Mouse (Mus musculus) forebrain, embryonic 16.5 days (tissue): ENCODE measurements around the gene Tsg101. TPM values are rescaled to one million over a fixed set of nuclear protein-coding genes. Genes with fewer than 3 reads are reported as not detected.

ENCODE experiments used
- ATAC-seq: fragments of 200-750 bp; cut with Nextera tagmentation; 2 replicates; pipeline ENCODE4 v1.8.0; 2017; ENCODE audit warnings: mild to moderate bottlenecking, moderate library complexity
- H3K27ac ChIP-seq: fragments of 300-500 bp; sonication (generic); 2 replicates; pipeline ENCODE4 v1.5.1; 2014; ENCODE audit warnings: low read length, control low read depth
- H3K27me3 ChIP-seq: fragments of 300-500 bp; sonication (generic); replicated peaks from 2 replicates; pipeline ENCODE4 v1.6.1; 2014; ENCODE audit warnings: low read length; ENCODE audit not compliant: control insufficient read depth, insufficient read depth
- H3K36me3 ChIP-seq: fragments of 300-500 bp; sonication (generic); 2 replicates; pipeline ENCODE4 v1.6.1; 2014; ENCODE audit not compliant: control insufficient read depth, insufficient read depth
- H3K4me1 ChIP-seq: fragments of 300-500 bp; sonication (generic); replicated peaks from 2 replicates; pipeline ENCODE4 v1.6.1; 2014; ENCODE audit warnings: low read length; ENCODE audit not compliant: control insufficient read depth, insufficient read depth
- H3K4me2 ChIP-seq: fragments of 300-500 bp; sonication (generic); 2 replicates; pipeline ENCODE4 v1.6.1; 2014; ENCODE audit warnings: mild to moderate bottlenecking, low read length, control low read depth
- H3K4me3 ChIP-seq: fragments of 300-500 bp; sonication (generic); replicated peaks from 2 replicates; pipeline ENCODE4 v1.5.1; 2014; ENCODE audit warnings: mild to moderate bottlenecking, low read length, control low read depth
- H3K9ac ChIP-seq: fragments of 300-500 bp; sonication (generic); replicated peaks from 2 replicates; pipeline ENCODE4 v1.6.1; 2014; ENCODE audit warnings: low read depth, low read length, control low read depth
- H3K9me3 ChIP-seq: fragments of 300-500 bp; sonication (generic); 2 replicates; pipeline ENCODE4 v1.6.1; 2016; ENCODE audit warnings: low read length; ENCODE audit not compliant: control insufficient read depth
- WGBS: fragments of 180-500 bp; shearing (Covaris S2); extraction: QIAGEN DNeasy Blood & Tissue Kit; methylation state at CpG from one replicate; pipeline ENCODE4 v1.1.7; 2014; 5-methylcytosine and 5-hydroxymethylcytosine counted together
- polyA plus RNA-seq: library from polyadenylated mRNA; unstranded; fragments of >200 nt; fragmentation: Nextera tagmentation; extraction: Ambion mirVana; gene quantifications from 2 replicates; pipeline ENCODE4 v1.2.1, GENCODE M21; 2015

Tsg101 gene
- polyA plus RNA-seq, 1 experiment from 2014 or later: 426 TPM

GRCm38 (mm10) chr7:46842278-46842677 is 77.5 kb downstream of the Tsg101 start:
- no peak for ATAC-seq
- Histone ChIP-seq H3K4me3 (no peak overlapping the region), H3K4me1 (peaks cover 37% of the 10 kb centered on the region), H3K9ac (no peak overlapping the region), H3K36me3 (no peaks in the 10 kb centered on the region), H3K27me3 (no peaks in the 10 kb centered on the region; the same call in 1 of the 2 replicates), H3K27ac (no peak overlapping the region), H3K4me2 (no peak overlapping the region), H3K9me3 (no peaks in the 10 kb centered on the region)
- 33% methylated on average over 4 of the region's 5 CpGs for WGBS

GRCm38 (mm10) chr7:46840787-46841525 is 78.8 kb downstream of the Tsg101 start, which contains the start of gene Ldha:
Gene Ldha, plus strand, starts transcription at chr7:46841475.
- Histone ChIP-seq H3K9ac (no peak within 1 kb of the TSS), H3K27me3 (no peaks in the 10 kb centered on the region; the same call in 1 of the 2 replicates), H3K4me2 (no peak within 1 kb of the TSS), H3K27ac (no peak within 1 kb of the TSS), H3K9me3 (no peaks in the 10 kb centered on the region), H3K36me3 (no peaks in the 10 kb centered on the region), H3K4me1 (peaks cover 32% of the 10 kb centered on the region), H3K4me3 (no peak within 1 kb of the TSS)
- ATAC-seq: no peak
- WGBS: 34% methylated on average over 6 of the region's 6 CpGs

GRCm38 (mm10) chr7:46840326-46840725 is 79.4 kb downstream of the Tsg101 start:
- Histone ChIP-seq H3K9ac (no peak overlapping the region), H3K27me3 (no peaks in the 10 kb centered on the region; the same call in 1 of the 2 replicates), H3K4me2 (no peak overlapping the region), H3K4me3 (no peak overlapping the region), H3K9me3 (no peaks in the 10 kb centered on the region), H3K27ac (no peak overlapping the region), H3K4me1 (peaks cover 30% of the 10 kb centered on the region), H3K36me3 (no peaks in the 10 kb centered on the region)
- no peak for ATAC-seq
- WGBS: 57% methylated on average over 4 of the region's 4 CpGs

- no peak overlapping the region for H3K4me2 ChIP-seq
- no peak for ATAC-seq
- H3K9me3 ChIP-seq: no peaks in the 10 kb centered on the region
- peaks cover 26% of the 10 kb centered on the region for H3K4me1 ChIP-seq
- no peaks in the 10 kb centered on the region for H3K36me3 ChIP-seq
- 66% methylated on average over 5 of the region's 5 CpGs for WGBS
- H3K9ac ChIP-seq: no peak overlapping the region
- no peaks in the 10 kb centered on the region; the same call in 1 of the 2 replicates for H3K27me3 ChIP-seq
- H3K27ac ChIP-seq: no peak overlapping the region
- H3K4me3 ChIP-seq: no peak overlapping the region
These were observed 79.9 kb downstream of the Tsg101 start for GRCm38 (mm10) chr7:46839861-46840260.

- 47% methylated on average over 7 of the region's 7 CpGs for WGBS
- Histone ChIP-seq H3K36me3 (no peaks in the 10 kb centered on the region), H3K9me3 (no peaks in the 10 kb centered on the region), H3K4me2 (no peak overlapping the region), H3K9ac (no peak overlapping the region), H3K4me3 (no peak overlapping the region), H3K27me3 (no peaks in the 10 kb centered on the region; the same call in 1 of the 2 replicates), H3K4me1 (peaks cover 24% of the 10 kb centered on the region), H3K27ac (no peak overlapping the region)
- peak; percentile 22; the same call in 1 of the 2 replicates for ATAC-seq
These were observed 80.3 kb downstream of the Tsg101 start for GRCm38 (mm10) chr7:46839446-46839845.

Other genes with a start within 250 kb of the Tsg101 start
- gene Tph1, start 247.4 kb downstream of the Tsg101 start, polyA plus RNA-seq: 0.35 and 0.93 TPM in 2 replicates
- 20.8 and 22.3 TPM in 2 replicates for gene Saal1, start 209.3 kb downstream of the Tsg101 start, polyA plus RNA-seq
- gene Saa3, start 204.3 kb downstream of the Tsg101 start, polyA plus RNA-seq: 0.33 TPM in 1 of 2 replicates, not detected in the other
- gene Saa4, start 187.4 kb downstream of the Tsg101 start, polyA plus RNA-seq: not detected in 2 replicates
- not detected in 2 replicates for gene Saa1, start 177.0 kb downstream of the Tsg101 start, polyA plus RNA-seq
- gene Saa2, start 168.2 kb downstream of the Tsg101 start, polyA plus RNA-seq: not detected in 2 replicates
- 16.9 and 17.7 TPM in 2 replicates for gene Hps5, start 123.9 kb downstream of the Tsg101 start, polyA plus RNA-seq
- gene Gtf2h1, start 123.9 kb downstream of the Tsg101 start, polyA plus RNA-seq: 52.3 and 56.7 TPM in 2 replicates
- gene Ldha, start 78.5 kb downstream of the Tsg101 start, polyA plus RNA-seq: 782 and 824 TPM in 2 replicates
- gene Ldhc, start 58.8 kb downstream of the Tsg101 start, polyA plus RNA-seq: 0.20 TPM in 1 of 2 replicates, not detected in the other
- 7.7 and 8.9 TPM in 2 replicates for gene Uevld, start 38.6 kb upstream of the Tsg101 start, polyA plus RNA-seq
- gene Gm9999, start 63.6 kb upstream of the Tsg101 start, polyA plus RNA-seq: not detected in 2 replicates
- gene Spty2d1, start 88.4 kb upstream of the Tsg101 start, polyA plus RNA-seq: 11.2 and 14.3 TPM in 2 replicates
- gene Tmem86a, start 130.6 kb upstream of the Tsg101 start, polyA plus RNA-seq: 27.7 and 27.9 TPM in 2 replicates
- 68.5 and 103 TPM in 2 replicates for gene Ptpn5, start 213.7 kb upstream of the Tsg101 start, polyA plus RNA-seq